Mouse (Mus musculus) myocyte (in vitro differentiated cells): Measurements from ENCODE around the gene Rpl29.

Experiments
- MYOG ChIP-seq, 3 experiments: IDR thresholded peaks; one replicate each; pipeline ENCODE4 v1.6.1; 2011; ENCODE audit warnings: control low read depth in 2 of 3, low read depth in 2 of 3, mild to moderate bottlenecking in 2 of 3; ENCODE audit not compliant: insufficient read length in 2 of 3, control insufficient read depth in 1 of 3, insufficient read depth in 1 of 3
- POLR2A ChIP-seq: IDR thresholded peaks from one replicate; pipeline ENCODE4 v1.6.1; 2011; ENCODE audit warnings: low read depth, mild to moderate bottlenecking, control low read depth, moderate library complexity; ENCODE audit not compliant: insufficient read length
- POLR2AphosphoS2 ChIP-seq: IDR thresholded peaks from one replicate; pipeline ENCODE4 v1.6.1; 2011; ENCODE audit warnings: low read depth, control low read depth; ENCODE audit not compliant: insufficient read length
- TCF12 ChIP-seq: IDR thresholded peaks from one replicate; pipeline ENCODE4 v1.6.1; 2011; ENCODE audit warnings: mild to moderate bottlenecking, control low read depth; ENCODE audit not compliant: poor library complexity, insufficient read depth, severe bottlenecking

DNA sequence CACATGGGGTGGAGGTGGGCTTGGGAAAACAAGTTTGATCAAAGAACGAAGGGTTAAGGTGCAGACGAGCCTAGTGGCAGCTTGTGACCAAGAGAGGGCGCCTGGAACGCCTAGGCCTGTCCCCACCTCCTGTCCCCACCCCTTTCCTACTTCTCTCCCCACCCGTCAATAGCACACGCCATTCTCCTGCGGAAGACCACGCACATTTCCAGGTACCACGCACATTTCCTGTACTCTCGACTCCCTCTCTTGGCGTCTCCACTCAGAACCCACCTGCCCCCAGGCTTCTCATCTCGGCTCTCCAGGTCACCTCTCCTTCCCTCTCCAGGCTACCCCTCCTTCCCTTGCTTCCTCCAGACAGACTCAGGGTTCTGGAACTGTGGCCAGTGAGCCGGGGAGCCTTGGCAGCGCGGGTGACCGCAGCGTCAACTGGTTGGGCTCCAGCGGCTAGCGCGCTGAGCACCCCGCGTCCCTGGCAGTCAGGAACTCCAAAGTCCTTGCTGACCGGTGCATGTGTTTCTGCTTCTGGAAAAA lies 19.3 kb downstream of the Rpl29 start:
- TF ChIP-seq TCF12 (no peak), POLR2A (peak; percentile 50), POLR2AphosphoS2 (peak; percentile 66), MYOG (IDR thresholded peaks at IDR 0.05; ENCODE audit: control insufficient read depth in 1 of 3, insufficient read depth in 1 of 3, insufficient read length in 2 of 3, low read depth in 2 of 3) (peak in 2 of 3 experiments; percentile 59 to 69)
